Mouse (Mus musculus): ENCODE measurements around the gene Tnr. TPM values are rescaled to one million over a fixed set of nuclear protein-coding genes. Genes with fewer than 3 reads are reported as not detected.

Tnr gene
- total and polyA plus RNA-seq, 3 experiments, result 0.01 TPM; not detected in 2

DNA sequence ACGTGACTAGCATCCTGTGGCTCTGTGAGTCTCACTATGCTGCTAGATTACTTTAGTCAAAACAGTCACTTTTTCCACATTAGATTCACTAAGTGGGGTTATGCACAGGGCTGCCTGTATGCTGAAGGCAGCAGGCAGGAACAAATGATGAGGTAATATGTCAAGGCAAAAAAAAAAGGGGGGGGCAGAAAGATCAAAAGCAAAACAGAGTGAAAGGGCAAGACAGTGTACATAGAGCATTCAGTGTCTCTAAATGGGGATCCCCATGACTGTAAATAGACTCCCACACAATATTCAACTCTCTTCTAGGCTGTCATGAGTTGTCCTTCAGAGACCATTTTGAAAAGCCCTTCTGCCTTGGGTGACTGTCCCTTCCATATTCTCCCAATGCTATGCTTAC lies 150.7 kb downstream of the Tnr start:
- Histone ChIP-seq H3K79me2 (ENCODE audit: control insufficient read depth, insufficient read depth, low read length, poor library complexity) (no peaks in the 10 kb centered on the region), H3K9ac (ENCODE audit: control insufficient read depth, low read depth, low read length, poor library complexity, severe bottlenecking) (no peak overlapping the region)
- DNase-seq (ENCODE audit: low read depth, low spot score), result no peak

DNA sequence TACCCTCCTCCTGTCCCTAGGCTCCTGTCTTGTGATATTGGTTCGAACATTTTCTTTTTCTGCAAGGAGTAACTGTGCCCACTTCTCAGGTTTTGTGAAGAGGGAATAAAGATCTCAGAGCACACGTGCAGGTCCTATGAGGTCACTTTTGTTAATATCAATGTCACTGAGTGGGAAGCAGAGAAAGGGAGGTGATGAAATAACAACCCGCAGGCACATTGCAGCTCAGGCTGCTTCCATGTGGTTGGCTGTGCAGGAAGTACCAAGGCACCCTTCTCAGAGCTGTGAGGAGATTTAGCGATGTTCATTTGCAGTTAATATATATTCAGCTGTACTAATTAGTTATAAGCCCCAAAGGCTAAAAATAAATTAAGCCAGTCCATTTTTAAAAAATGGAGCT lies 151.9 kb downstream of the Tnr start:
- Histone ChIP-seq H3K4me1 (ENCODE audit: control insufficient read depth in 1 of 2, insufficient read depth in 2 of 2, low read length in 2 of 2) (no peaks in the 10 kb centered on the region), H3K9ac (ENCODE audit: control insufficient read depth, low read depth, low read length, poor library complexity, severe bottlenecking) (no peak overlapping the region), H3K79me2 (ENCODE audit: control insufficient read depth, insufficient read depth, low read length, poor library complexity) (no peaks in the 10 kb centered on the region), H3K27ac (ENCODE audit: control insufficient read depth, low read depth, low read length) (no peak overlapping the region), H3K27me3 (ENCODE audit: control insufficient read depth in 1 of 2, insufficient read depth in 2 of 2, low read length in 2 of 2) (no peaks in the 10 kb centered on the region), H3K4me3 (ENCODE audit: control insufficient read depth in 1 of 2, insufficient read depth in 1 of 2, low read depth in 2 of 2, low read length in 2 of 2) (no peak overlapping the region), H3K36me3 (ENCODE audit: control insufficient read depth in 1 of 2, insufficient read depth in 2 of 2, low read length in 2 of 2) (no peaks in the 10 kb centered on the region), H3K9me3 (replicated peaks; ENCODE audit: insufficient read depth, low read length) (no peaks in the 10 kb centered on the region)
- DNase-seq (ENCODE audit: low read depth, low spot score), result no peak
- TF ChIP-seq USF2 (IDR thresholded peaks at IDR 0.05; ENCODE audit: borderline replicate concordance in 1 of 2, insufficient read depth in 1 of 2, low read depth in 1 of 2, low read length in 2 of 2) (no peak), ZC3H11A (IDR thresholded peaks at IDR 0.05; ENCODE audit: low read depth, low read length) (no peak), POLR2AphosphoS5 (IDR thresholded peaks at IDR 0.05; ENCODE audit: borderline replicate concordance, low read depth, low read length) (no peak), CHD2 (IDR thresholded peaks at IDR 0.05; ENCODE audit: low read length) (no peak), MEF2A (IDR thresholded peaks at IDR 0.05; ENCODE audit: extremely low read depth, insufficient replicate concordance, low read depth, low read length, poor library complexity, severe bottlenecking) (no peak), MAX (IDR thresholded peaks at IDR 0.05; ENCODE audit: low read length) (no peak), MXI1 (IDR thresholded peaks at IDR 0.05; ENCODE audit: low read depth, low read length) (no peak), NRF1 (IDR thresholded peaks at IDR 0.05; ENCODE audit: insufficient read depth, low read depth, low read length, poor library complexity, severe bottlenecking) (no peak)

More for the DNA sequence above, 150.7 kb downstream of the Tnr start:
- Histone ChIP-seq H3K36me3 (ENCODE audit: control insufficient read depth in 1 of 2, insufficient read depth in 2 of 2, low read length in 2 of 2) (no peaks in the 10 kb centered on the region), H3K4me1 (ENCODE audit: control insufficient read depth in 1 of 2, insufficient read depth in 2 of 2, low read length in 2 of 2) (no peaks in the 10 kb centered on the region), H3K4me3 (ENCODE audit: control insufficient read depth in 1 of 2, insufficient read depth in 1 of 2, low read depth in 2 of 2, low read length in 2 of 2) (no peak overlapping the region), H3K9me3 (replicated peaks; ENCODE audit: insufficient read depth, low read length) (no peaks in the 10 kb centered on the region), H3K27ac (ENCODE audit: control insufficient read depth, low read depth, low read length) (no peak overlapping the region), H3K27me3 (ENCODE audit: control insufficient read depth in 1 of 2, insufficient read depth in 2 of 2, low read length in 2 of 2) (no peaks in the 10 kb centered on the region)
- TF ChIP-seq MXI1 (IDR thresholded peaks at IDR 0.05; ENCODE audit: low read depth, low read length) (no peak), HCFC1 (IDR thresholded peaks at IDR 0.05; ENCODE audit: low read depth, low read length) (no peak), MAX (IDR thresholded peaks at IDR 0.05; ENCODE audit: low read length) (no peak), POLR2AphosphoS5 (IDR thresholded peaks at IDR 0.05; ENCODE audit: borderline replicate concordance, low read depth, low read length) (no peak), RCOR1 (IDR thresholded peaks at IDR 0.05; ENCODE audit: low read depth, low read length) (no peak), CTCF (IDR thresholded peaks at IDR 0.05 in 2 of 3, conservative IDR thresholded peaks at IDR 0.05 in 1 of 3; ENCODE audit: control insufficient read depth in 1 of 3, insufficient read depth in 1 of 3, low read depth in 2 of 3, low read length in 3 of 3, poor library complexity in 1 of 3, severe bottlenecking in 1 of 3) (no peak), JUND (IDR thresholded peaks at IDR 0.05; ENCODE audit: low read depth, low read length) (no peak), USF1 (IDR thresholded peaks at IDR 0.05; ENCODE audit: low read depth, low read length) (no peak), CHD2 (IDR thresholded peaks at IDR 0.05; ENCODE audit: low read length) (no peak), RAD21 (IDR thresholded peaks at IDR 0.05; ENCODE audit: low read depth, low read length) (no peak), ETS1 (IDR thresholded peaks at IDR 0.05; ENCODE audit: low read depth, low read length) (no peak)
